Mouse (Mus musculus) urinary bladder, postnatal 36 days (tissue): ENCODE measurements around the gene Arfgef2.

Experiments used
- DNase-seq, 2 experiments: peaks; one replicate each; pipeline ENCODE4 v3.0.0; 2022; ENCODE audit warnings: low spot score in 2 of 2, mixed read lengths in 1 of 2

The Arfgef2 gene

DNA sequence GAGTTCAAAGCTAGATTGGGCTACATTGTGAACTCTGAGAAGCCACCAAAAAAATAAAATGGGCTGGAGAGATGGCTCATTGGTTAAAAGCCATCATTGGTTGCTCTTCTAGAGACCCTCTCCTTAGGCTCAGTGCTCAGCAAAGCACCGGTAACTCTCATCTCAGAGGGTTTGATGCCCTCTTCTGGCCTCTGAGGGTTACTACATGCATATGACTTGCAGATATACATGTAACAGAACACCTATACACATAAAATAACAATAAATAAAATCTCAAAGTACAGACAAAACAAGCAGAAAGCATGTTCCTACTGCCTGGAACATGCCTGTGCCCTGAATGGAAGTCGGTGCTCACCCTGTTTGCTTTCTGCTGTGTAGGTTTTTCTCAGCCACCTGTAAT is 51.7 kb downstream of the Arfgef2 start:
- no peak for DNase-seq

DNA sequence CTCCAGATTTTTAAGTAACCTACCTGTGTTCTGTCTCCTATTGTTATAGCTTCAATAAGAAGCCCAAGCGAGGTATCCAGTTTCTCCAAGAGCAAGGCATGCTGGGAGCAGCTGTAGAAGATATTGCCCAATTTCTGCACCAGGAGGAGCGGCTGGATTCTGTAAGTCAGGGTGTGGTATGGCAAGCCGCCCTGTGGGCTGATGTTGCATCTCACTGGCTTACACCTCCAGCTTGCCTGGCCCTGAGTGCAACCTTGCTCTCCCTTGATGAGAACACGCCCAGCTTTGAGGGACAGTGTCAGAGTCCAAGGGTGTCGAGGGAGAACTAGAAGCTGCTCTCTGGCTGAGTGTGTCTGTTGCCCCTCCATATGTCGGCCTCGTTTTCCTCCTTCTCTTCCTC is 53.8 kb downstream of the Arfgef2 start:
- DNase-seq = peak in 1 of 2 experiments; percentile 23

DNA sequence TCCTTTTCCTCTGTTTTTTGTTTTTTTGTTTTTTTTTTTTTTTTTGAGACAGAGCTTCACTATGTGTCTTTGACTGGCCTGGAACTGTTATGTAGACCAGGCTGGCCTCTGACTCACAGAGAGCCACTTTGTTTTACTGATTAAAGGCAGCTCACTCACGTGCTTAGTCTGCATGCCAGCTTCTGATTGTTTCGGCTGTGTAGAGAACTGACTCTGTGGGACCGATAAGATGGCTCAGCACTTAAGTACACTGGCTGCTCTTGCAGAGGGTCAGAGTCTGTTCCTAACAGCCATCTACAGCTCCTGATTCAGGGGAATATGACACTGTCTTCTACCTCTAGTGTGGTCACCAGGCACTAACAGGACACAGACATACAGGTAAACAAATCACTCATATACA is 57.1 kb downstream of the Arfgef2 start:
- no peak for DNase-seq

DNA sequence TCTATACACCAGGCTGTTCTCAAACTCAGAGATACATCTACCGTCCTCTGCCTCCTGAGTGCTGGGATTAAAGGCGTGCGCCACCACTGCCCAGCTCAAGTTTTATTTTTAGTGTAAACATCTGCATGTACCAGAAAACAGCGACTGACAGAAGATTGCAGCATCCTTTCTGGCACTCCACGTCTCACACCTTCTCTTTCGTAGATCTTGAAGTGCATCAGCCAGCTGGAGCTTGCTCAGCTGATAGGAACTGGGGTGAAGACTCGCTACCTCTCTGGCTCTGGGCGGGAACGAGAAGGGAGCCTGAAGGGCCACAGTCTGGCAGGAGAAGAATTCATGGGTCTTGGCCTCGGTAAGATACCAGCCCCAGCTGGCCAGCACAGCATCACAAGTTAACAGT is 60.1 kb downstream of the Arfgef2 start:
- DNase-seq = no peak

DNA sequence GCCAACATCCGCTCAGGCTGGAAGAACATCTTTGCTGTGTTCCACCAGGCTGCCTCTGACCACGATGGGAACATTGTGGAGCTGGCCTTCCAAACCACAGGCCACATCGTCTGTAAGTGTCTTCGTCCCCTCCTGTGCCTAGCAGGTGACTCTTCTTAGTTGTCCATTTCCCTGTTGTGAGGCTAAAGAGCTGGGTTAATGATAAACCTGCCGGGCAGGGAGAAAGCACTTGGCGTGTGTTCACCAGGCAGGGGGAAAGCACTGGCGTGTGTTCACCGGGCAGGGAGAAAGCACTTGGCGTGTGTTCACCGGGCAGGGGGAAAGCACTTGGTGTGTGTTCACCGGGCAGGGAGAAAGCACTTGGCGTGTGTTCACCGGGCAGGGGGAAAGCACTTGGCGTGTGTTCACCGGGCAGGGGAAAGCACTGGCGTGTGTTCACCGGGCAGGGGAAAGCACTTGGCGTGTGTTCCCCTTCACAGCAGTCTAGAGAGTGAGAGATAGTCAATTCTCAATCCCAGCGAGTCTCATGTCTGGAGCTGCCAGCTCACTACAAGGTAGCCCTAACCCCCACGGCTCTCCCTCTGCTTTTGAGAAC is 65.0 kb downstream of the Arfgef2 start:
- DNase-seq = no peak

DNA sequence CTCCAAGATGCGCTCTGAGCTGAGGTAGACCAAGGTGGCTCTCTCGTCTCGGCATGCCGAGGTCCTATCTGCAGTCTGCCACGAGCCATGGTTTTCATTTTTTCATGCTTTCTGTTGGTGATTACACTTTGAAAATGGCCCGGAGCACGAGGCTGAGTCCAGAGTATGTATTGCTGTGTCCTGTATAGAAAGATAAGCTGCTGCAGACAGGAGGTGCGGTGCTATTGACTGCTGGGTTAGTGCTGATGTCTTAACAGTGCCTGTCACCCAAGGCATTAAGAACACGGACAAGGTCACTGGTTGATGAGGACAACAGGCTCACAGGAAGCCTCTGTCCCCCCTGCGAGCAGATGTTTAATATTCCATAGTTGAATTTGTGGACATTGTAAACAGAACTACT is 65.5 kb downstream of the Arfgef2 start:
- no peak for DNase-seq

DNA sequence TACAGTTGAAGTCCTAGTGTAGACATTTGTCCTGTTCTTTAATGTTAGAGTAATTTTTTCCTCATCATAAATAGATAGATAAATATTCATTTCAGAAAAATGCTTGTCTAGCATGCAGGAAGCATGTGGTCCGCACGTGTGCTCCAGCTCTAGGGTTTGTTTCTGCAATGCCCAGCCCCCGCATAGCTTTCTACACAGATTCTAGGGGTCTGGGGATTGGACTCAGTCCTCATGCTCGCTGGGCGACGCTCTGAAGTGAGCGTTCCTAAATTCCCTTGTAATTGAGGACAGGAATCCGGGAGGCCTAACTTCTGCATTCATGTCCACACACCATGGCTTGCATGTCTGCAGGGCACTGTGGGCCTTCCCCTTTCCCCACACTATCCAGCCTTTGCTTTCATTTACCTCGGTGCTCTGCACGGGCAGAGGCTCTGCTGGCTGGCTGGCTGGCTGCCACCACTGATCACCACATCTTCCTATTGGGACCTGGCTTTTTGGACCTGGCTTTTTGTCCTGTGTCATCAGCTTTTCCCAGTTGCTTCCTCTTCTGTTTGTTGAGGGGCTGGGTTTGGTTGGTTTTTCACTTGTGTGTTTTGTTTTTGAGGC is 69.4 kb downstream of the Arfgef2 start:
- no peak for DNase-seq

DNA sequence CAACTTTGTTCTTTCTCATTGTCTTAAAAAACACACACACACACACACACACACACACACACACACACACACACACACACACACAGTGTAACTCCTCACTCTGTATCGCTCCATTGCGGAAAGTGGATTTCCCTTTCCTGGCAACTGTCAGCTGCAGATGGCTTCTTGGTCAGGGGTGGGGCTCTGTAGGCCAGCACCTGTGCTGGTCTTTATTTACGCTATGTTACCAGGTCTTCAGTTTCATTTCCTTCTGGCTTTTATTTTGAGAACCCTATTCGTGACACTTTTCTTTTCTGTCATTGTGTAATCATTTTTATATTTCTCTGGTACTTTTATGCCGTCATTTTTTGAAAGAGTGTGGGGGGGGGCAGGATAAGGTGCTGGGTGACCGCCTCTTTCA is 70.2 kb downstream of the Arfgef2 start:
- DNase-seq = no peak

DNA sequence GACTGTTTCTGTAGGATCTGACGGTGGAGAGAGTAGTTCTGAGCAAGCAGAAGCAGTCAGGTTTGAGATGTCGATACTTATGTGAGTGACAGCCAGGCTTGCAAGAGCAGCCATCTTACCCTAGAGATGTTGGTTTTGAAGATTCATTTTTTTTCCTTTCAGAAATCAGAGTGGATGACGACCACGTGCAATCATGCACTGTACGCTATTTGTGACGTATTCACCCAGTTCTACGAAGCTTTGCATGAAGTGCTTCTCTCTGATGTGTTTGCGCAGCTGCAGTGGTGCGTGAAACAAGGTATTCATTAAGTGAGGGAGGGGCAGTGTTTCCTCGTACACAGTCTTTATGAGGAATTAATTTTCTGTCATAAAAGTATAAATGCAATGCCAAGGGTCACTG is 70.9 kb downstream of the Arfgef2 start:
- DNase-seq = no peak

DNA sequence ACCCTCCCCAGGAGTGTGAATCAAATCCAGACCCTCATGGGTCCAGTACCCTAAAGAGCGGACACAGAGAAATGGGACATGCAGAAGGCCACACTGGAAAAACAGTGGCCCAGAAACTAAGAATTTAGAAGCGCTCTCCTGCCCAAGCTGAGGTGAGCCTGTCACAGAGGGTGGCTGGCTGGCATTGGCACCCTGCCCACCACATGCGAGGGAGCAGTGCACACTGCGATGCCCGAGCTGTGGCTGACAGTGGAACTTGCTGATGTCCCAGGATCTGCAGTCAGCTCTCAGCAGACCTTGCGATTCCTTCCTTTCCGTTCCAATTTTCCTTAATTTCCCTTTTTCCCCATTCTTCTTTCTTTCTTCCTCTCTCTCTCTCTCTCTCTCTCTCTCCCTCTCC is 79.7 kb downstream of the Arfgef2 start:
- DNase-seq = no peak

DNA sequence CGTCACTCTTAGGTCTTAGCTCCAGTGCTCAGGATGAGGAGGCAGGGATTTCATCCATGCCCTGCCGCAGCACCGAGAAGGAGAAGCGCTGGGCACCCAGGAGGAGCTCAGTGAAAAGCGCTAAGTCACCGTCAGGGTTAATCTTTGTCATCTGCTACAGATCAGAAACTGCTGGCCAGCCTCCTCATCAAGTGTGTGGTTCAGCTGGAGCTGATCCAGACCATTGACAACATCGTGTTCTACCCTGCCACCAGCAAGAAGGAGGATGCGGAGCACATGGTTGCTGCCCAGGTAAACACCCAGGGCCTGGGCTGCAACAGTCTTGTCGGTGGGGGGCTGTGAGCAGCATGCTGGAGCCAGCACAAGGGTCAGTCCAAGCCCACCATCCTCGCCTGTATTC is 80.2 kb downstream of the Arfgef2 start:
- DNase-seq = no peak

DNA sequence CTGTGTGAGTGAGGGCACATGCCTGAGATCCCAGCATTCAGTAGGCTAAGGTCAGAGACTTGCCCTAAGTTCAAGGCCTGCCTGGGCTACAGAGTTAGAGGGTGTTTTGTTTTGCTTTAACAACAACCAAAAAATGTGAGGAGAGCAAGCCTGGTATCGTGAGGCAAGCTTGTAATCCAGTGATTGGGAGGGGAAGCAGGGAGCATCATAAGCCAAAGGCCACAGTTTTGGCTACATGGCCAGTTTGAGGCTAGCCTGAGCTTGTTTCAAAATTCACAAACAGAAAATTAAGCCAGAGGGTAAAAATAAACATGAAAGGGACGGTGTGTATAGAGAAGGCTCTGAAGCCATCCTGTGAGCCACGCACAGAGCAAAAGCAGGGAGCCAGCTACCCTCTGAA is 80.8 kb downstream of the Arfgef2 start:
- DNase-seq = no peak

DNA sequence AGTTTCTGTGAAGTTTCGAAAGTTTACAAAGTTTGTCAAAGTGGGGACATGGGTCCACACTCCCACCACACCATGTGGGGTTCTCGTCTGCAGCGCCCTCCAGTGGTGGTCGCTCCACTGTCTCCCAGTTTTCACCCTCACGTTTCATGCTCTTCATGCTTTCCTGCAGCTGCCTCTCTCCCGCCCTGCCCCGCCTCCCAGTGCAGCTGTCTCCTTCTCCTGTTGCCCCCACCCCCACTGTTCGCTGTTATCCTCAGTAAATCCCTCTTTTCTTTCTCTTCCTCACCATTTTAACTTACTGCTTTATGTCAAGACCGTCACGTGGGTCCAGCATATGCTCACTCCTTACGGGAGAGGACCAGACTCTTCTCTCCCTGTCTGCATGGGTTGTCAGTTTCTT is 82.4 kb downstream of the Arfgef2 start:
- DNase-seq = no peak

DNA sequence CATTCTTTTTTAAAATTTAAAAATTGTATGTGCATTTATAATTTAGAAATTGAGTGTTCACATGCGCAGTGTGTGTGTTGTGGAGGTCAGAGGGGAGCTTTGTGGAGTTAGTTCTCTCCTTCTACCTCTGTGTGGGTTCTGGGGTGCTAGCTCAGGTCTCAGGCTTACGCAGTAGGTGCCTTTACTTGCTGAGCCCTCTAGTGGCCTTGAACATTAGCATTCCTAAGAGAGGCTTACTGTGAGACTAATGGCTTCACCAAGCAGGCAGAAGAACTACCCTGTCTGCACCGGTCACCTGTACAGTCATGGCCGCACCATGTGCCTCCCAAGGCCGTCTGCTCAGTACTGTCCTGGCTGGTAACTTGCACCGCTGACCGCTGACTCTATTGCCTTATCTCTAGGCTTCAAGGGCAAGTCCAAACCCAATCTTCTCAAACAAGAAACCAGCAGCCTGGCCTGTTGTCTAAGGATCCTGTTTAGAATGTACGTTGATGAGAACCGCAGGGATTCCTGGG is 86.0 kb downstream of the Arfgef2 start:
- no peak for DNase-seq

DNA sequence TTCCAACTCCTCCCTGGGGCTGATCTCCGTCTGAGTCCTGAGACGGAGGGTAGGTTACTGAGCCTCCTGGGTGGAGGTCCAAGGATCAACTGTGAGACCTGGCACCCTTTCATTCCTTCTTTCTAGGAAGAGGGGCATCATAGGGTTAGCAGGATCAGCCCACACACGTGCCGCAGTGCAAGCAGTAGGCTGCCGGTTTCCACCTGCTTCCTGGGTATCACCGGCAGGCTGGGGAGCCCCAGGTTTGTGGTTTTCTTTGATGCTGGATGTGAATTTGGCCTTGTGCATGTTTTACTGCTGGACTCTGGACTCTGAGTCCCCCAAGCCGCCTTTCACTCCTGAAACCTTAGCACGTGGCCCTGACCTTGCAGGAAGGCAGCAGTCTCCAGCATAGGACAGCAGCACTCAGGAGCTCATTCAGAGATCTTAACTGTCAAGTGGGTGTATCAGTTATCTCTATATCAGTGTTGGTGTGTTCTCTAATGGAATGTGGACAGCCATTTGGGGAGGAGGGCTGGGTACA is 86.8 kb downstream of the Arfgef2 start:
- DNase-seq = no peak

DNA sequence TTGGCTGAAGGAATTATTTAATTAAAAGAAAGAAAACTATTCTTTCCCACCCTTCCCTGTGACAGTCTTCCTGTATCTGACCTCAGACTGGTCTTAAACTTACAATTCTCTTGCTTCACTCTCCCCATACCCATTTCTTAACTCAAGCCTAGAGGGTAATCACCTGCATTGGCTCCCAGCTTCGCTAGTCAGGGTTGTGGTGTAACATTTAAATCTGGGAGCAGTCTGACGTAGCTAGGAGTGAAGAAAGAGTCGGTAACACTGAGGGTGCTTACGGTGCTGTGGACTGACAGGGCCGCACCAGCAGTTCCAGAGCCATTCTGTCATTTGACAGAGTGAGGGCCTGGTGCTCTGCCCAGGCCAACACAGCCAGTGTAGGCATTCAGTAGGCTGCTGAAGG is 87.6 kb downstream of the Arfgef2 start:
- no peak for DNase-seq

DNA sequence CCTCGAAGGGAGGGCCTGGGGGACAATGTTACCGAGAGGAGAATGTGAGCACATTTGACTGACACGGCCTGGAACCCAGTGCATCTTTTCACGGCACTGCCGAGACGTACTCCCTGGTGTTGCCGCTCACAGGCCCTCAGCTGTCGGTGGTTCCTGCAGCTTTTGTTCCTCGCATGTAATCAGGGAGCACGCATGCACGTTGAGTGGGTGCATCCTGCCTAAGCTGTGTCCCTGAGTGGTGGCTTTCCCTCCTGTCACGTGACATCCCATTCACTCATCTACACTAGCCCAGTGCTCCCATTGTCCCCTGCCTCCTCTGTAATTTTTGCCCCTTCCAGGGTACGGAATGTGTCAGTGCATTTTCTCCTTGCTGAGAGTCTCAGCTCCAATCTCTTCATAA is 91.0 kb downstream of the Arfgef2 start:
- no peak for DNase-seq

DNA sequence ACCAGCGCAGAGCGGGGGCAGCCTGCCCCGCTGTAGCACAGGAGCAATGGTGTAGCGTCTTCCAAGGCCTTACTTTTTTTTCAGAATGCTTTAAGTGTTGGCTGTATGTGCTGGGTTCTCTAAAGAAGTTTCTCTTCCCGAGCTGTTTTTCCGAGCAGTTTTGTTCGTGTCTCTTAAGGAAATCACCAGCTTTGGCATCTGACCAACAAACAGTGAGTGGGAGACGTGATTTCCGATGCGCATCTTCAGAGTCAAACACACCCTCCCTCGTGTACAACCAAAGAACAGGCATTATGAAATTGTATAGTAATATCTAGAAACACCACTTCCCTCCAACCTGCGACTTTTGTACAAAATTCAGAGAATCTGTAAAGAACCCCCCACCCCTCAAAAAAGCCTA is 91.6 kb downstream of the Arfgef2 start:
- no peak for DNase-seq

DNA sequence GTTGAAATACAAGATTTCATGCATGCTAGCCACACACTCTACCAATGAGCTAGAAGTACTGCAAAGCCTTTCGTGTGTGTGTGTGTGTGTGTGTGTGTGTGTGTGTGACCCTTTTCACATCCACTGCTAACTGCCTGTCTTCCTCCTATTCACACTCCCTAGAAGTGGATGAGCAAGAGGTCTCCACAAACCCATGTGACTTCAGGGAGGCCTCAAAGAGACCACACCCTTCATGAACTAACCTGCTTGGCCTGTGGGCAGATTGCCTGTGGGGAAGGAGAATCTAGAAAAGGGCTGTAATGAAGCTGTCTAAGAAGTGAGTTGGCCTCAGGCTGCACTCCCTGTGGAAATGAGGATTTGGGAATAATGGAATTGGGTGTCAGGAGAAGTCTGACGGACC is 93.8 kb downstream of the Arfgef2 start:
- DNase-seq = no peak

DNA sequence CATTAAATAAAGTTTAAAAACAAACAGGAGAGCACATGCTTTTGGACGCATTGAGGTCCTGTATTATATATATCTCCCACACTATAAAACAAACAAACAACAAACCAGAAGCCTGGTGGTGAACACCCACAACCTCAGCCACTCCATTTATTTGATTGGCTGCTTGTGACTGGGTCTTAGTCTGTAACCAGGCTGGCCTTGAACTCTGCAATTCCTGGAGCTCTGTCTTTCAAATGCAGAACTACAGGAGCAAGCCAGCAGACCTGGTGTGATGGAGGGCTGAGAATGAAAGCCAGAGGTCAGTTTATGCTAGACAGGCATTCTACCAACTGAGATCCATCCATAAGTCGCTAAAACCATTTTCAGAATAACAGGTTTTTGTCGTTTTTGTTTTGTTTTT is 94.4 kb downstream of the Arfgef2 start:
- no peak for DNase-seq

DNA sequence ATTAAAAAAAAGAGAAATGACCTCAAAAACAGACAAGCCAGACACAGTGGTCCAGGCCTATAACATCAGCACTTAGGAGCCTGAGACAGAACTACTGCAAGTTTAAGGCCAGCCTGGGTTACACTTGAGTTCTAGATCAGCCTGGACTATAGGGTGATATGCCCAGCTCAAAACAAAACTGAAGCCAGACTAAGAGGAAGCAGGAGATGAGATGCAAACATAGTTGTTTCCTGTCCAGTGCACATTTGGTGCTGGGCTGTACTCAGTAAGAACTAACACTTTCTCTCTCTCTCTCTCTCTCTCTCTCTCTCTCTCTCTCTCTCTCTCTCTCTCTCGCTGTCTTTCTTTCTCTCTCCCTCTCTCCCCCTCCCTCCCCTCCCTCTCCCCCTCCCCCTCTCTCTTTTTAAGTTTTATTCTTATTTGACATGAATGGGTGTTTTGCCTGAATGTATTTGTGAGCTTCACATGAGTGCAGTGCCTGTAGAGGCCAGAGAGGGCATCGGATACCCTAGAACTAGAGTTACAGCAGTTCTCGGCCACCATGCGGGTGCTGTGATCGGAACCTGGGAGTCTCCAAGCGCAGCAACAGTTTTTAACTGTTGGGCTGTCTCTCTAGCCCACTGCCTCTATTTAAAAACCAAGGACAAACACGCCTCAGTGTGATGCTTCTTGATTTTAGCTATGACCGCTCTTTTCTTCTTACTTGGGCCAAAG is 95.6 kb downstream of the Arfgef2 start:
- no peak for DNase-seq

DNA sequence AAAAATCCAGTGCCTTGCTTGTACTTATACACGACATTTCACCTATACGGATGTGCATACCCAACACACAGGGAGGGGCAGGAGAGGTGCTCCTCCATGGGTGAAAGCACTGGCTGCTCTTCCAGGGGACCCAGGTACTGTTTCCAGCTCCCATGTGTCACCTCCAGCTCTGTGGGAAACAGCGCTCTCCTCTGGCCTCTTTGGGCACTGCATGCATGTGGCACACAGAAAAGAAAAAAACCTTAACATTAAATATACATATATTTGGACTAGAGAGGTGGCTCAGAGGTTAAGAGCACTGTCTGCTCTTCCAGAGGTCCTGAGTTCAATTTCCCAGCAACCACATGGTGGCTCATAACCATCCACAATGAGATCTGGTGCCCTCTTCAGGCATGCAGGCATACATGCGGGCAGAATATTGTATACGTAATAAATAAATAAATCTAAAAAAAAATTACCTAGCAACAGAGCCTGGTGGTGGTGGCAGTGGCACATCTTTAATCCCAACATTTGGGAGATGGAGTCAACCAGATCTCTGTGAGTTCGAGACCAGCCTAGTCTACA is 98.4 kb downstream of the Arfgef2 start:
- no peak for DNase-seq
